Mouse (Mus musculus) G1E-ER4 (cell line): ENCODE measurements around the gene Nrp1. TPM values are rescaled to one million over a fixed set of nuclear protein-coding genes. Genes with fewer than 3 reads are reported as not detected.

Source experiments
- GATA1 ChIP-seq: IDR thresholded peaks from one replicate; pipeline ENCODE4 v1.8.0; 2012; ENCODE audit warnings: low read length, inconsistent platforms
- polyA plus RNA-seq: library from polyadenylated mRNA; stranded (reverse); fragments of >175 nt; gene quantifications from 2 replicates; pipeline ENCODE4 v1.2.3, GENCODE M21; 2012

Gene Nrp1
- polyA plus RNA-seq, 1 experiment = not detected

GRCm38 (mm10) chr8:128535685-128536084 lies 177.3 kb downstream of the Nrp1 start:
- TF ChIP-seq GATA1 = no peak

- TF ChIP-seq GATA1 = no peak
These were observed 180.0 kb downstream of the Nrp1 start for GRCm38 (mm10) chr8:128538378-128538777.

GRCm38 (mm10) chr8:128541355-128542090 lies 183.1 kb downstream of the Nrp1 start:
- TF ChIP-seq GATA1 = no peak

- no peak for TF ChIP-seq GATA1
These were observed 185.9 kb downstream of the Nrp1 start for GRCm38 (mm10) chr8:128544128-128544846.

- no peak for TF ChIP-seq GATA1
These were observed 187.9 kb downstream of the Nrp1 start for GRCm38 (mm10) chr8:128546287-128546686.

- TF ChIP-seq GATA1 = no peak
These were observed 189.0 kb downstream of the Nrp1 start for GRCm38 (mm10) chr8:128547361-128547760.

GRCm38 (mm10) chr8:128549738-128550137 lies 191.3 kb downstream of the Nrp1 start:
- no peak for TF ChIP-seq GATA1

- no peak for TF ChIP-seq GATA1
These were observed 193.2 kb downstream of the Nrp1 start for GRCm38 (mm10) chr8:128551421-128552139.
